Mouse (Mus musculus): ENCODE results near the gene Rnf149.

GRCm38 (mm10) chr1:39515303-39515991 is 61.8 kb downstream of the Rnf149 start:
- no peak for TF ChIP-seq POLR2A (IDR thresholded peaks at IDR 0.05; ENCODE audit: control insufficient read depth, extremely low read depth, insufficient read depth, low read length, poor library complexity)
- TF ChIP-seq CTCF (IDR thresholded peaks at IDR 0.05; ENCODE audit: borderline replicate concordance, control insufficient read depth, extremely low read depth, insufficient read depth, low read length, poor library complexity): no peak
